Mouse (Mus musculus): Measurements from ENCODE around the gene Tyk2.

Tyk2 gene

DNA sequence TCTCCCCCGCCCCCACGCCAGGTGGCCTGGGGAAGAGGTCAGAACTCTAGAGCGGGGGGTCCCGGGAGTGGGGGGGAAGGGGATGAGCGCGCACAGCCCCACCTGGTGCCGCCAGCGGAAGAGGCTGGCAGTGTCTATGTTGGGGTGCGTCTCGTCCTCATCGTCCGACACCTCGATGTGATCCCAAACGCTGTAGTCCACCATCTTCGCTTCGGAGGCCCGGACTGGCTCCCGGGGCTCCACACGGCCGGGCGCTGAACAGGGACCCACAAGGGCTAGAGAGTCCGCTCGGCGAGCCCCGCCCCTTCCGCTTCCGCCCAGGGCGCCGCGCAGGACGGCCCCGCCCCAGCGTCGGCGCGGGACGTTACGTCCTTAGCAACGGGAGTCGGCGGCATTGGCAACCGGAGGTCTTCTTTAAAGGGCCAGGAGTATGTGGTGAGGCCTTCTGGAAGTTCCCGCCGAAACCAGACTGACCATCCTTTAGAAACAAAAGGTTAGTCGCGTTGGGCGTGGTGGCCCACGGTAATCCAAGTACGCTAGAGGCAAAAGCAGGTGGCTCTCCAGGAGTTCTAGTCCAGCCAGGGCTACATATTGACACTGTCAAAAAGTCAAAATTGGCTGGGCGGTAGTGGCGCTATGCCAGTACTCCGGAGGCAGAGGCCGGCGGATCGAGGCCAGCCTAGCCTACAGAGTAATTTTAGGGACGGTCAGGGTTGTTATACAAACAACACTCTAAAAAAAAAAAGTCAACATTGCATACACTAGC, 18.8 kb upstream of the Tyk2 start, which contains the start of gene Cdc37:
TSS of gene Cdc37 (minus strand) at position 329 of the 766 bp plus-strand sequence.
- DNase-seq (ENCODE audit: extremely low spot score), result peak; percentile 95

DNA sequence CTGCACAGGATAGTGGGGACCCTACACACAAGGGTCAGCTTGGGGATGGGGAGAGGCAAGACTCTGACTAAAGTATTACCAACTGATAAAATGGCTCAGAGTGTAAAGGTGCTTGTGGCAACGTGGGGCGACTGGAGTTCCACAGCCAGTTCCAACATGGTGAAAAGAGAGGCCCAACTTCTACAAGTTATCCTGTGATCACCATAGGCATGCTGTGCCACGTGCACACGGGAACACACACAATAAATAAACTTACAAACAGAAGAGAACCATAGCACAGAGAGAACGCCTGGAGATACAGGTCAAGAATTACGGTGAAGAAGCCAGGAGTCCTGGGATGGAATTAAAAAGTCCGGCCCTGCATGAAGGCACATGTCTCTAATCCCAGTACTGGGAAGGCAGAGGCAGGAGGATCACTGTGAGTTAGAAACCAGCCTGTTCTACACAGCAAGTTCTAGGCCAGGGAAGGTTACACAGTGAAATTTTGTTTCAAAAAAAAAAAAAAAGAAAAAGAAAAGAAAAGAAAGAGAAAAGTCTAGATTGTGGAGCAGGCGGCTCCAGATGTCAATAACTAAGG, 18.1 kb upstream of the Tyk2 start:
- no peak for DNase-seq (ENCODE audit: extremely low spot score)

DNA sequence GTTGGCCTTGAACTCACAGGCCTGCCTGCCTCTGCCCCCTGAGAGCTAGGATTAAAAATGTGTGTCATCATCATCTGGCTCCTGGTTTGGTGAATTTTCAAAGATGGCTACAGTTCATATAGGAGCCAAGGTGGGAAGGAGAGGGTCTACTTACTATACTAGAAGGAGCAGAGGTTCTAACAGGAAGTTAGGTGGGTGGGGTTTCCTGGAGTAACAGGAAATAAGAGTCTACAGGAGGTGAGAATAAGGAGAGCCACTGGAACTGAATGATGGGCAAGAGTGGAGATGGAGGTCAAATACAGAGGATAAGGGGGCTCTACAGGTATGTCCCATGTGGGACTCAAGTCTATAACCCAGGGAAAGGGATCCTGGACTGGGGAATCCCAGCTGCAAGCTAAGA, 17.4 kb upstream of the Tyk2 start:
- no peak for DNase-seq (ENCODE audit: extremely low spot score)

DNA sequence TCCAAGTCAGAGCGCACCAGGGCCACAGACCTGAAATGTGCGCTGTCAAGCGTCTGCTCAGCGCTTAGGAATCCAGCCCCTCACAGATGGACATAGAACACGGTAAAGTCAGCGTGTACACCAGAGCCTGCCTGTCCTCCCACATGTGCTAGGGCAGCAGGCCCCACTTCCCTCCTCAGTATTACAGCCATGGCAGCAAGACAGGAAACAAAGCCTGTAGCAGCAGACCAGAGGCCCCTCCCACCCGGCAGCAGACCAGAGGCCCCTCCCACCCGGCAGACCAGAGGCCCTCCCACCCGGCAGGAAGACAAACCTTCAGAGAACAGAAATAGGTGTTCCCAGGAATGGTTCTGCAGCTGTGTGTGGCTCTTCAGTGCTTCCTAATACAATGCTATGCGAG, 15.7 kb upstream of the Tyk2 start:
- peak; percentile 48 for DNase-seq (ENCODE audit: extremely low spot score)

DNA sequence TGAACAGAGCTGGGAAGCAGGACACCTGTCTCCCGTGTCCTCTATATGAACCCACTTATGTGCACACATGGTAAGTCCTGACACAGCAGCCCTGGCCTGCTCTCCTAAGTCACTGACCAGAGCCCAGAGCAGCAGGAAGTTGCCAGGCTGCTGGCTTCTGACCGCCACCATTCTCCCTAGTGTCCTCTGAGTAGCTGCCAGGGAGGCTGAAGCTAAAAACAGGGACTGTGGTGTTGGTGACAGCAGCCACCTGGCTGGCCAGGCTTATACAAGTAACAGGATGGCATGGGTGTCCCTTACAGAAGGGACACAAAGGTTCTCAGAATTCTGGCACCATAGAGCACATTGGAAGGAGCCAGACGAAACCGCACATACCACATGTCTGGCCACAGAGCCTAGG, 14.4 kb upstream of the Tyk2 start:
- DNase-seq (ENCODE audit: extremely low spot score), result no peak

DNA sequence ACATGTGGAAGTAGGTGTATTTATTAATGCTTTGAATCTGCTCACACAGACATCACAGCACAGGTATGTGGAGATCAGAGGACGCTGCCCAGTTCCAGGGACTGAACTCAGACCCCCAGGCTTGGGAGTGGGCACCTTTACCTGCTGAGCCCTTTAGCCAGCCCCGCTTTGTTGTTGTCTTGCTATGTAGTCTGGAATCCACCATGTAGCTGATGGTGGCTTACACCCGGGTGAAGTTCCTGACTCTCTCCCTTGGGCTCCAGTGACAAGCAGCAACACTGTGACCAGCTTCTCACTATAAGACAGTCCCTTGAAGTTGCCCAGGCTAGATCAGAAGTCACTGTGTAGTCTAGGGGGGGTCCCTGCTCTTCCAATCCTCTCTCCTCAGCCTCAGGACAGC, 13.3 kb upstream of the Tyk2 start:
- no peak for DNase-seq (ENCODE audit: extremely low spot score)

DNA sequence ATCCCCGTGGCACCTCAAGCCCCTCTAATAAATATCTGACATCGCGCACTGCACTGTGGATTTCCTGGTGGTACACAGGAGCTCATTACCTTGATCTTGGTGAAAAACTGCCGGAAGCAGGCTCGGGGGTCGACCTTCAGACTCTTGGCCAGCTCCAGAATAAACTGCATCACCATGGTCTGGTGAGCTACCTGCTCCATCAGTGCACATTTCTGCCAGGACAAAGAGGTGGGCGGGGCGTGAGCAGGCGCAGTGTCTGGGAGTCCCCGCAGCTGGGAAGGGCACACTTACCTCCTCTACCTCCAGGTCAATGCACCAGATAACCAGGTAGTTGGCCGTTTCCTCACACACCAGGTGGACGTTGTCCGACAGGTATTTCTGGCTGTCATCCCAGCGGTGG, 10.9 kb upstream of the Tyk2 start:
- DNase-seq (ENCODE audit: extremely low spot score), result no peak

DNA sequence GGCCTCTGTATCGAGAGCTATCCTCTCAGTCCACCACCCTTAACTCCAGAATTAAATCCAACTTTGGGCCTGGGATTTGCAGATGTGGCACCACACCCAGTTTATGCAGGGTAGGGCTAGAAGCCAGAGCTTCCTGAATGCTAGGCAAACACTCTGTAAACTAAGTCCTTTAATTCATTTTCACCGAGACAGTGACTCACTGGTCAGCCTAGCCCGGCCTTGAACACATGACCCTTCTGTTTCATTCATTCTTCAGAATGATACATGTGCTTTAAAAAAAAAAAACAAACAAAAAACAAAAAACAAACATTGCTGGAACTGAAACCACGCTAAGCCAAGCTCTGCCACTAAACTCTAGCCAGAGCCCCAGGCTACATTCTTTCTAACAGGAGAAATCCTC, 7.3 kb upstream of the Tyk2 start:
- DNase-seq (ENCODE audit: extremely low spot score), result no peak

DNA sequence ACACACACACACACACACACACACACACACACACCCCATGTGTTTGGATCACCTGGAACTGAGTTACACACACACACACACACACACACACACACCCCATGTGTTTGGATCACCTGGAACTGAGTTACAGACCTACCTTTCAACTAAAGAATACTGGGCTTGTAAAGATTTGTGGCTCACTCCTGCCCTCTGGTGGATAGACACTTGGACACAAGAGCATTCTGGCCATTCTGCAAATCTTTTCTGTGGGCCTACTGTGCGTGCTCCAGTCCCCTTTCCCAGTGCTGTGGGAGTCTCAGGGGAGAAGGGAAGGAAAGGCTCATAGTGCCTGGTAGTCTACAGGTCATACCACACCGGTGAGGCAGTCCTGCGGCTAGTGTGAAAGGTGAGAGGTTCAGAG, 6.2 kb upstream of the Tyk2 start:
- peak; percentile 60 for DNase-seq (ENCODE audit: extremely low spot score)

DNA sequence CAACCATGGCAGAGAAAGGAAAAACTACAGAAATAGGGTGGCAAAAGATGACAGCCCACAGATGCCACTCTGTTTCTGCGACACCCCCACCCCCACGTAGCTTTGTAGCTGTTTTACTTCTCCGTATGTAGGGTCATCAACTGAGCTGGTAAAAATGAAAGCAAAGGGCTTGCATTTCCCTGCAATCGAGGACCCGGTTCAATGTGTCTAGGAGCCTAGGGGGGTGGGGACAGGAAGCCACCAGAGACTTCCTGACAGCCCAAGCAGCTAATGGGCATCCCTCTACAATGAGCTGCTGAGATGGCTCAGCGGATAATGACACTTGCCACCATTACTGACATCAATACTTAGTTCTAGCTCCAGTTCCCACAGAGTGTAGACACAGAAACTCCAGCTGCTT, 5.4 kb upstream of the Tyk2 start:
- no peak for DNase-seq (ENCODE audit: extremely low spot score)

DNA sequence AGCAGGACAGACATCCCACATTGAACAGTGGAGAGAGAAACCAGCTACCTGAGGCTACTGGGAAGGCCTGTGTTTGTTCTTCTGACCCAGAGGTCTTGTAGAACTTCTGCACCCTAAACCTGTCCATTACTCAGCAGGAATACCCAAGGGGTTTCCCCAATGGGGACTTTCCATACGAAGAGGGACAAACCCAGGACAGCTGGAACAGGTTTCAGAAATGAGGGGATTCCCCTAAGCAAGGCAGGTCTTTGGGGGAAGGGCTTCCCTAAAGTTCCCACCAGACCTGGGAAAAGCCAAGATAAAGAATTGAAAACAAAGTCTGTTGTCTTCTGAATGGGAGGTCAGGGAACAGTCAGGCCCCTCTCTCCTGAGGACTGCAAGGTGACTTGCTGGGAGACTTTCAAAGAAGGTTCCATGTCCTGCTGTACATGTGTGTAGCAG, 4.9 kb upstream of the Tyk2 start:
- no peak for DNase-seq (ENCODE audit: extremely low spot score)

DNA sequence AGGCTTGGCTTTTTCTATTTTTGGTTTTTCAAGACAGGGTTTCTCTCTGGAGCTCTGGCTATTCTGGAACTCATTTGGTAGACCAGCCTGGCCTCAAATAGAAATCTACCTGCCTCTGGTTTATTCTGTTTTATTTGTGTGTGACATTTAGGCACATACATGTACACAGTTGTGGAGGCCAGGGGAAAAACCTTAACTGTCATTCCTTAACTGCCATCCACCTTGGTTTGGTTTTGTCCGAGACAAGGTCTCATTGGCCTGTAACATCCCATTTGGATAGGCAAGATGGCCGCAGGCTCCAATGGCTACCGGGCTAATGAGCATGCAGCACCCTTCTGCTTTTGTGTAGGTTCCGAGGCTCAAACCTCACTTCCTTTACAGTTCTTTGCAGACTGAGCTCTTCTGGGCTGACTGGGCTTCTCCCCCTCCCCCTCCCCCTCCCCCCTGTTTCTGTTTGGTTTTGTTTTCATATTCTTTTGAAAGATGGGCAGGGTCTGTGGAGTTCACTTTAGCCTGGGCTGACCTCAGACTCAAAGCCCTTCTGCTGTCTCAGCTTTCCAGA, 4.4 kb upstream of the Tyk2 start:
- no peak for DNase-seq (ENCODE audit: extremely low spot score)

DNA sequence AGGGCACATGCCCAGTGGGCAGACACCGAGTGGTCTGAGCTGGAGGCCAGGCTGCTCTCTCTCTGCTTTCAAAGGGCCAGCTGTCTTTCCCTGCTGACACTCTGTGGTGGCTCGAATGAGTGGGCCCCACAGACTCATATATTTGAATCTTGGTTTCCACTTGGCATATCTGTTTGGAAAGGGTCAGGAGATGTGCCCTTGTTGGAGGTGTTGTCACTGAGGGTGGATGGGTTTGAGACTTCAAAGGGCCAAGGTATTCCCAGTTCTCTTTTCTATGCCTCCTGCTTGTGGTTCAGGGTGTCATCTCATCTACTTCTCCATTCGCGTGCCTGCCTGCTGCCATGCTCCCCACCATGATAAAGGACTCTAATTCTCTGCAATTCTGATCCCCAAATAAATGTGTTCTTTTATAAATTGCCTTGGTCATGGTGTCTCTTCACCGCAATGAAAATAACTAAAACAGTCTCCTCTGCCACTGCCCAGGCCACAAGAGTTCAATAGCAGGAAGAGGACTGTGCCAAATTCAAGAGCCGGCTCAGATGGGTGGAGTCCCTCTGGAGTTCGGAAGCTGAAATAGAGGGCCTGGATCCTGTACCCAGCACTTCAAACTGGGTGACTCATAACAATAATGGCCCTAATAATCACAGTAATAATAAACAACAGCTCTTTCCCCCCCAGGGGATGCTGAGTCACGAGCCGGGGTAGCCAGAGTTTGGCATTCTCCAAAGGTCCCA, 3.7 kb upstream of the Tyk2 start:
- DNase-seq (ENCODE audit: extremely low spot score), result no peak

DNA sequence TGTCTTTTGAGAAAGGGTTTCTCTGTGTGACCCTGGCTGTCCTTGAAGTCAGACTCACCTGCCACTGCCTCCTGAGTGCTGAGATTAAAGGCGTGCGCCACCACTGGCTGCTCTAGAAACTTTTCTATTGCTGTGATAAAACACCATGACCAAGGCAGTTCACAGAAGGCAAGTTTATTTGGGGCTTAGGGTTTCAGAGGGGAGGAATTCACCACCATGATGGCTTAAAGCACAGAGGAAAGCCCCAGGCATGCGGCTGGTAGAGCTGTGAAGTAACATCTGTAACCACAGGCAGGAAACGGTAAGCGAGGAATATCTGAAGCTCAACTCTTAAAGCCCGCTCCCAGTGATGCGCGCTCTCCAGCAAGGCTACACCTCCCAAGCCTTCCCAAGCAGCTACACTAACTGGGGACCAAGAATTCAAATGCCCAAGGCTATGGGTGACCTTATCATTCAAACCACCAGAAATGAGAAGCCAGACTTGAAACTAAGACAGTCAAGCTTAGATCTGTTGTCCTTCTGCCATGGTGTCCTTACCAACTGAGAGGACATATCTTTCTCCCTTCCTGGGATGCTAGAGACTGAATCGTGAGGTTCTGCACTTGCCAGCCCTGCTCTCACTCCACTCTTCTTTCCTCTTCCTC, 2.1 kb upstream of the Tyk2 start:
- no peak for DNase-seq (ENCODE audit: extremely low spot score)

DNA sequence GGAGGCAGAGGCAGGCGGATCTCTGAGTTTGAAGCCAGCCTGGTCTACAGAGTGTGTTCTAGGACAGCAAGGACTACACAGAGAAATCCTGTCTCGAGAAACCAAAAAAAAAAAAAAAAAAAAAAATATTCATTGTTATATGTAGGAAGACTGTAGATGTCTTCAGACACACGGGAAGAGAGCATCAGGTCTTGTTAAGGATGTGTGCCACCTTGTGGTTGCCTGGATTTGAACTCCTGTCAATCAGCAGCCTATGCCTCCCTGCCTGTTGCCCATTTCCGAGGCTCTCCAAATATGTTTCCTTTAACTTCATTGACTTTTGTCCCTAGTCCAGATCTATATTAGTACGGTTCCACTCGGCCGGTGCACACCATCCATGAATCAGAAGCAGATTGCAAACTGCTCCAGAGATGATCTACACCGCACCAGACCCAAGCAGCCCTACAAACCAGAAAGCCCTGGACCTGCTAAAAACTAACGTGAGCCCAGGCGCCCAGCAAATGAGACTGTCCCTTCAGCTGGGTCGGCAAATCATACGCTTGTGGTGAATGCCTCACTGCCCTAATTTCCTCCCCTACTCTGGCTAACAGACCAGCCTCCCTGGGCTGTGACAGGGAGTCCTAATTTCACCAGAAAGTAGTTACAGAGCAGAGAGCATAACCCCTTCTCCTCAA, 1.2 kb upstream of the Tyk2 start:
- DNase-seq (ENCODE audit: extremely low spot score), result no peak

DNA sequence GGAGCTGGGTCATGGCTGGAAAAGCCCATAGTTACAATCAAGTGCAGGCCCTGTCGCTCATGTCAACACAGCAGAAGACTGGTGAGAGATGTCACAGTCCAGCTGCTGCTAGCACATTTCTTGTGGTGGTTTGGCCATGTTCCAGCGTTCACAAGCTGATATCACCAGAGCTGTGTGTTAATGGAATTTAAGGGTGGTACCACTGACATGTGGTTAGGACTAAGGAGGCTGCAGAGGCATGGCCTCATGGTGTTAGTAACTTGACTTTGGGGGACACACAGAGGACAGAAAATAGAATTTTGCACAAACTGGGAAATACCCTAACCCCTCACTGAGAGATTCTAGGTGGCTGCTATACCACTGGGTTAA, 4.8 kb downstream of the Tyk2 start:
- DNase-seq (ENCODE audit: extremely low spot score), result no peak

DNA sequence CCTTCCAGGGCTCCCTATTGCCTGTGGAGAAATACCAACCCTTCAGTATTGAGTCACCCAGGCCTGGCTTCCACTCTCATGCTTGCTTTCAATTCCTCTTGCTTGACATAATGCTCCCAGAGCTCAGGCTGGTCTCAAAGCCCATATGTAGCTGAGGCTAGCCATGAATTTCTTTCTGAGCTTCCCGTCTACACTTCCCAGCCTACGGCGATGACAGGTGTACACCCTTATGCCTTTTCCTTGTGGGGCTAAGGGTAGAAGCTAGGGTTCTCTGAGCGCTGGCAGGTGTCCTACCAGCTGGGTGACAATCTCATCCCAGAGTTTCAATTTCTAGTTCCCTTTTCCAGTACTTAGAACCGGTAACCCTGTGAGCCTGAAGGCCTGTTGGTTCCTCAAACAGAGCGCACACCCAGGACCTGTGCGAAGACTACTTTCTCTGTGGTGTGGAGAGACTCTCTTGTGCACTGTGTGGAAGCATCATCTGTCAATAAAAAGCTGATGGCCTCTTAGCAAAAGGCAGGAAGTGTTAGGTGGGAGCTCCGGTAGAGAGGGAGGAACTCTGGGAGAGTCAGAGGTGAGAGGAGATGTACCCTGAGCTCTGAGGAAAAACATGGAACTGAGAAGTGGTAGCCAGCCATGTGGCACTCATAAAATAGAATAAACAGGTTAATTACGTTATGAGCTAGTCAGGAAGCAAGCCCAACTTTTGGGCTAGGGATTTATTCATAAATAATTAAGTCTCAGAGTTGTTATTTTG, 5.4 kb downstream of the Tyk2 start:
- no peak for DNase-seq (ENCODE audit: extremely low spot score)

DNA sequence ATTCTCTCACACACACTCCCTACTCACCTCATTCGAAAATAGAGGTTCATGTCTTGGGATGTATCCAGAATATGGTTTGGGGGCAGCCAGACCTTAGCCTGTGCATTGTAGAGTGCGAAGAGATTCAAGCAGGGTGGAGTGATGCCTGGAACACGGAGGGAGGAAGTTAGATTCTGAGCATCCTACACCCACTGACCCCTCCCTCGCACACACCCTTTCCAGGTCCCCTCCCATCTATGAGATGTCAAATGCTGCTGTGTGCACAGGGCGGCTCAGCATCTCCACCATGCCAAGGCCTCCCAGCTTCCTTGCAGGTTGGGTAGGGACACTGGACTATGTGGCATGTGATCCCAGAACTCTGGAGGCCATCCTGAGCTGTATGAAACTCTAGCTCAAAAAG, 6.2 kb downstream of the Tyk2 start:
- DNase-seq (ENCODE audit: extremely low spot score), result no peak

DNA sequence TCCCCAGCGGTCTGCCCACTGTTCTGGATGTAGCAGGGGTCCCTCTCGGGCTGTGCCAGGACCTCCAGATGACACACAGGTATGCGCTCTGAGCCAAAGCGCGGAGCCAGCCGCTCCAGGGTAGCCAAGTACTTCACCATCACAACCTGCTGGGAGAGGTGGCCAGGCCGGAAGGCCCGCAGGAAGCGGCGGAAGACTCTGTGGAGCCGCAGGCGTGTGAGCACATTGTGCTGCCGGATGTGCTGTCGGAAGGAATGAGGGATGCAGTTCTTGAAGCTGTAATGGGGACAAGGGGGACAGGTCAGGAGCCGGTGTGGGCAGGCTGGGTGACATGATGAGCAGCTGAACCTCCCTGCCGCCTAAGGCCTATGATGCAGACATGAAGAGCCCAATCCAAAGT, 9.6 kb downstream of the Tyk2 start:
- DNase-seq (ENCODE audit: extremely low spot score), result no peak

DNA sequence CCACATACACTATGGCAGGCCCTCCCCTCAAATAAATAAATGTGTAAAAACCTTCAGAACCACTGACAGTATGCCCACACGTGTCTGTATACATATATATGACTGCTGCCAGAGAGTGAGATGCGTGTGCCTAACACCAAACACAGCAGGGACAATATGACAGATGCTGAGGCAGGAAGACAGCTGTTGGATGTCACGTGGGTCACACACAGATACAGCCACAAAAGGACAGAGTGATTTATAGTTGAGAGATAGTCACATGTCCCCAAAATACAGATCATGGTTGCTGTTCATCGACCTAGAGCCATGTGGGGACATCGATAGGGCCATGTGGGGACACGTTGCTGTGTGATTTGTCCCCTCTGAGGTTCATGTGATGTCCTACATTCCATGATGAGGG, 14.0 kb downstream of the Tyk2 start:
- DNase-seq (ENCODE audit: extremely low spot score), result no peak

DNA sequence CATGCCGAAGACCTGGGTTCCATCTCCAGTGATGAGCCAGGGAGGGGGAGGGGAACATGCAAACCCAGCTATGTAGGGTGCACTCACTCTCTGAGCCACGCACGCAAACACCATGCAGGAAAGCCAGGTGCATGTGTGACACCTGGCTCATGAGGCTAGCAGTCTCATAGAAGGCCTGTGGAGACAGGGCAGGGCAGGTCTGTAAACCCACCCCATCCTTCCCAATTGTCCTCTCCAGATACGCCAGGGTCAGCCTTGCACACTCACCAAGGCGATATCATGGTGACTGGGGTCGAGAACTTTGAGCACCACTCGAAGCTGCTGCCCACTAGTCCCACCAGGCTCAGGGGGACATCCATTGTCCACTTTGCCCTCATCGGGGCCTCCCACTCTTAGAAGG, 15.9 kb downstream of the Tyk2 start:
- no peak for DNase-seq (ENCODE audit: extremely low spot score)
